Mouse (Mus musculus) erythroblast, embryonic 14.5 days (primary cell): ENCODE results near the gene Foxl1.

Source experiments
- GATA1 ChIP-seq: IDR thresholded peaks from 2 replicates; pipeline ENCODE4 v1.6.1; 2012; ENCODE audit warnings: low read length, inconsistent platforms, mixed read lengths
- TAL1 ChIP-seq: IDR thresholded peaks from 3 replicates; pipeline ENCODE4 v1.6.1; 2012; ENCODE audit warnings: low read length, inconsistent platforms, mixed read lengths

GRCm38 (mm10) chr8:121111145-121111907, 16.4 kb upstream of the Foxl1 start:
- TF ChIP-seq GATA1 (no peak), TAL1 (no peak)
